Mouse (Mus musculus) forebrain, embryonic 12.5 days (tissue): ENCODE measurements around the gene Epha7. TPM values are rescaled to one million over a fixed set of nuclear protein-coding genes. Genes with fewer than 3 reads are reported as not detected.

Source experiments
- ATAC-seq: fragments of 200-750 bp; cut with Nextera tagmentation; 2 replicates; pipeline ENCODE4 v1.8.0; 2017; ENCODE audit warnings: moderate TSS enrichment; ENCODE audit not compliant: low FRiP score
- H3K27ac ChIP-seq: fragments of 300-500 bp; sonication (generic); 2 replicates; pipeline ENCODE4 v1.5.1; 2016; ENCODE audit warnings: mild to moderate bottlenecking
- H3K27me3 ChIP-seq: fragments of 300-500 bp; sonication (generic); 2 replicates; pipeline ENCODE4 v1.6.1; 2016; ENCODE audit warnings: mild to moderate bottlenecking
- H3K36me3 ChIP-seq: fragments of 300-500 bp; sonication (generic); replicated peaks from 2 replicates; pipeline ENCODE4 v1.6.1; 2016; ENCODE audit warnings: mild to moderate bottlenecking
- H3K4me1 ChIP-seq: fragments of 300-500 bp; sonication (generic); 2 replicates; pipeline ENCODE4 v1.6.1; 2016
- H3K4me2 ChIP-seq: fragments of 300-500 bp; sonication (generic); 2 replicates; pipeline ENCODE4 v1.6.1; 2016; ENCODE audit warnings: mild to moderate bottlenecking, moderate library complexity
- H3K4me3 ChIP-seq: fragments of 300-500 bp; sonication (generic); replicated peaks from 2 replicates; pipeline ENCODE4 v1.5.1; 2016; ENCODE audit warnings: mild to moderate bottlenecking
- H3K9ac ChIP-seq: fragments of 300-500 bp; sonication (generic); 2 replicates; pipeline ENCODE4 v1.6.1; 2016; ENCODE audit warnings: mild to moderate bottlenecking
- H3K9me3 ChIP-seq: fragments of 300-500 bp; sonication (generic); 2 replicates; pipeline ENCODE4 v1.6.1; 2016
- WGBS: fragments of 180-500 bp; shearing (Covaris S2); methylation state at CpG from one replicate; pipeline ENCODE4 v1.1.7; 2016; 5-methylcytosine and 5-hydroxymethylcytosine counted together
- polyA plus RNA-seq: library from polyadenylated mRNA; unstranded; fragments of >200 nt; fragmentation: Nextera tagmentation; extraction: Ambion mirVana; gene quantifications from 2 replicates; pipeline ENCODE4 v1.2.1, GENCODE M21; 2016

The Epha7 gene
- polyA plus RNA-seq = 42.9 and 53.9 TPM in 2 replicates

DNA sequence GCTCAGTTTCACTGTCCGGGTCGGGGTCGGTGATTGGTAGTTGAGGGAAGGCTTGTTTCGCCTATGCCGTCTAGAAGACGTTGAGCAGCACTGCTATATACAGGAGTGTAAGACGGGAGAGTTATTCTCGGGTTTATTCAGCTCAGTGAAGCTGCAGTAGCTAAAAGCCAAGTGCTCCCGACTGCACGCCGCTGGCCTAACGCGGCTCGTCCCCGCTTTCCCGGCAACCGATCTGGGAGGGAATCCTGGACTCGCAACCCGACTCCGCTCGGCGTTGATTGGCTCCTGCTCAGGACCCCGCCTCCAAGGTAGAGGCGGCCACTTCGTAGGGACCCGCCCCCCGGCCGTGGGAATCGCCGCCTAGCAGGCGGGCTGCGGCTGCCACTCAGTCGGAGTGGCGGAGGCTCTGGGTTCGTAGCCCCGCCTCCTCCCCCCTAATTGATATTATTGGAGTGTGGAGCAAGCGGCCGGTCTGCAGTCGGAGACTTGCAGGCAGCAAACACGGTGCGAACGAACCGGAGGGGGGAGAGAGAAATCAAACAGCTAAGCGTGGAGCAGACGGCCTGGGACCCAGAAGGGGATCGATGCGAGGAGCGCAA, at the start of gene Epha7:
Epha7 (plus strand) TSS at position 441 of the 599 bp plus-strand sequence.
- Histone ChIP-seq H3K27ac (peak within 1 kb of the TSS; percentile 95), H3K9ac (peak within 1 kb of the TSS; percentile 87), H3K4me3 (peak within 1 kb of the TSS; percentile 78), H3K36me3 (no peaks in the 10 kb centered on the region), H3K27me3 (no peaks in the 10 kb centered on the region), H3K9me3 (no peaks in the 10 kb centered on the region), H3K4me1 (no peaks in the 10 kb centered on the region; the same call in 1 of the 2 replicates), H3K4me2 (peak within 1 kb of the TSS; percentile 73)
- 0% methylated on average over 48 of the region's 48 CpGs for WGBS
- ATAC-seq = peak; percentile 97

- 49% methylated on average over 3 of the region's 3 CpGs for WGBS
- no peak overlapping the region for H3K4me2 ChIP-seq
- ATAC-seq = no peak
These were observed 29.0 kb upstream of the Epha7 start for GRCm38 (mm10) chr4:28783961-28784360.

GRCm38 (mm10) chr4:28808800-28809199, 4.1 kb upstream of the Epha7 start:
- Histone ChIP-seq H3K4me1 (no peaks in the 10 kb centered on the region), H3K27me3 (no peaks in the 10 kb centered on the region), H3K27ac (no peak overlapping the region), H3K4me3 (no peak overlapping the region), H3K9me3 (no peaks in the 10 kb centered on the region), H3K9ac (no peak overlapping the region), H3K36me3 (no peaks in the 10 kb centered on the region), H3K4me2 (no peak overlapping the region)
- ATAC-seq = no peak

More at GRCm38 (mm10) chr4:28783961-28784360, 29.0 kb upstream of the Epha7 start:
- 0 out of 2 replicates have a peak, but pooled peaks cover 4% of the 10 kb centered on the region for H3K4me1 ChIP-seq
- no peak overlapping the region for H3K4me3 ChIP-seq
- H3K27me3 ChIP-seq = no peaks in the 10 kb centered on the region
- no peak overlapping the region for H3K9ac ChIP-seq
- no peaks in the 10 kb centered on the region for H3K9me3 ChIP-seq
- no peaks in the 10 kb centered on the region for H3K36me3 ChIP-seq
- H3K27ac ChIP-seq = no peak overlapping the region

DNA sequence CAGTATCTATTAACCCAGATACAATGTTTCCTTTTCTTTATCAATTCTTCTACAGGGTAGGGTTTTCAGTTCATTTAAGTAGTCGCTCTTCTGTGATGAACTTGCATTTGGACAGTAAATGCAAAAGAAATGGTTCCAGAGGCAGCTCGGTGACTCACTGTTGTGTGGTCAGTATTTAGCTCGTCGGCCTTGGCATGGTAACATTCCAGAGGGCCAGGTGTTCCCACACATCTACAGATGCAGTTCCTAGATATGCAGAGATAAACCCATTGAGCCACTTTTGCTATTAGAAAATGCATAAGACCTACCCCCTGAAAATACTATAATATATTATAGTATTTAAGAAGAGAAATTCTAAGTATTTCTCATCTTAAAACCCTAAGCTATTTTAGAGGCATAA, 3.2 kb upstream of the Epha7 start:
- H3K9ac ChIP-seq = no peak overlapping the region
- no peaks in the 10 kb centered on the region for H3K27me3 ChIP-seq
- no peaks in the 10 kb centered on the region for H3K36me3 ChIP-seq
- 82% methylated on average over 4 of the region's 4 CpGs for WGBS
- H3K9me3 ChIP-seq = no peaks in the 10 kb centered on the region
- no peak overlapping the region for H3K4me3 ChIP-seq
- H3K4me2 ChIP-seq = no peak overlapping the region
- ATAC-seq = no peak
- H3K27ac ChIP-seq = no peak overlapping the region
- H3K4me1 ChIP-seq = no peaks in the 10 kb centered on the region; the same call in 1 of the 2 replicates

GRCm38 (mm10) chr4:28813551-28814475, 882 bp downstream of the Epha7 start:
- Histone ChIP-seq H3K27me3 (no peaks in the 10 kb centered on the region), H3K27ac (peak overlapping the region; percentile 95), H3K4me1 (no peaks in the 10 kb centered on the region; the same call in 1 of the 2 replicates), H3K4me3 (peak overlapping the region; percentile 78), H3K9ac (peak overlapping the region; percentile 87), H3K9me3 (no peaks in the 10 kb centered on the region), H3K4me2 (peak overlapping the region; percentile 73), H3K36me3 (no peaks in the 10 kb centered on the region)
- WGBS = under 1% methylated on average over 60 of the region's 94 CpGs
- ATAC-seq = peak; percentile 53

DNA sequence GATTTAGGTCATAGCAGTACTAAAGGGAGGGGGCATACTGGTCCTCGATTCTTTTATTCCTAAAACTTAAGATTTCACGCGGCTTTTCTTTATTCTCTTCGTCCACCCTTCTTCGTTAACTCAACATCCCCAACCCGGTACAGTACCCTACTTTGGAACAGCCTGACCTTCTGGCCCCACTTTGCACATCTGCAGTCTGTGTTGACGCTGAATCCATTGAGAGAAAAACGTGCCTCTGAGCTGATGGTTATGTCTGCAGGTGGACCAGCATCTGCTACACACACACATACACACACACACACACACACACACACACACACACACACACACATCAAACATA, 1.5 kb downstream of the Epha7 start:
- H3K4me3 ChIP-seq = peak overlapping the region; percentile 78

DNA sequence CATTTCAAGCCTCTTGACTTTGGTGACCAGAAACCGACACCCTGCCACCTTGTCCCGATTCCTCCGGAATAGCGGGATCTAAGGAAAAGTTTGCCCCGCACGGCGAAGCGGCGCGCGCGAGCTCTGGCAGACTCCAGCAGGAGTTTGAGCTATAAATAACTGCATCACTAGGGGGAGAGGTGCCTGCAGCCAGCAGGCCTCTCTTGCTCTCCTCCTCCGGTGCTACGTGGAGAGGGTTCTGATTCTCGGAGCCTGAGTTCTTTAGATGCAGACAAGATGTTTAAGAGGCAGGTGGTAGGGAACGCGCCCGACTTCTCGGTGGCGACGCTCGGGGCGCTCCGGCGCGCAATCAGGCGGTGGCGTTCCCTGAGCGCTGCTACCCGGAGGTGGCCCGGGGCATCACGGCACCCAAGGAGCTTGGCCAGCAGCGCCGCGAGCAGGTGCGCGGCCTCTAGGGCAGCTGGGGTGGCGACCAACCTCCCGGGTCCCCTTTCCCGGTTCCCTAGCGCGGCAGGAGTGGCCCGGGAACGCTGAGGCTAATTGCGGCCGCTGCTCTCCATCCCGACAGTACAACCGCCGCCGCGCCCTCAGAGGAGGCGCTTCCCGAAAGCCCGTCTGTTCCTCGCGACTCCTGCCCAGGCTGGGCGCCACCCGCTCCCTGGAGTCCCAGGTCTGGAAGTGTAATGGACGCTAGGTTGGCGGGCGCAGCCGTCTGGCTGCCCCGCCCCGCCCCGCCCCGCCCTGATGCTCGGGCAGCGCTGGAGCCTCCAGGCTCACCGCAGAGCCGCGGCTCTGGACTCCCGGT, 2.1 kb downstream of the Epha7 start:
- Histone ChIP-seq H3K9me3 (no peaks in the 10 kb centered on the region), H3K27me3 (no peaks in the 10 kb centered on the region), H3K36me3 (no peaks in the 10 kb centered on the region), H3K9ac (peak overlapping the region; percentile 87), H3K27ac (peak overlapping the region; percentile 95), H3K4me2 (peak overlapping the region; percentile 73), H3K4me3 (peak overlapping the region; percentile 78), H3K4me1 (no peaks in the 10 kb centered on the region; the same call in 1 of the 2 replicates)
- peak; percentile 45 for ATAC-seq
- WGBS = under 1% methylated on average over 71 of the region's 72 CpGs

More for the DNA sequence above, 1.5 kb downstream of the Epha7 start:
- no peaks in the 10 kb centered on the region for H3K27me3 ChIP-seq
- peak overlapping the region; percentile 87 for H3K9ac ChIP-seq
- no peaks in the 10 kb centered on the region for H3K36me3 ChIP-seq
- H3K4me2 ChIP-seq = peak overlapping the region; percentile 73
- no peaks in the 10 kb centered on the region; the same call in 1 of the 2 replicates for H3K4me1 ChIP-seq
- ATAC-seq = no peak
- no peaks in the 10 kb centered on the region for H3K9me3 ChIP-seq
- peak overlapping the region; percentile 95 for H3K27ac ChIP-seq
- 0% methylated on average over 8 of the region's 8 CpGs for WGBS

DNA sequence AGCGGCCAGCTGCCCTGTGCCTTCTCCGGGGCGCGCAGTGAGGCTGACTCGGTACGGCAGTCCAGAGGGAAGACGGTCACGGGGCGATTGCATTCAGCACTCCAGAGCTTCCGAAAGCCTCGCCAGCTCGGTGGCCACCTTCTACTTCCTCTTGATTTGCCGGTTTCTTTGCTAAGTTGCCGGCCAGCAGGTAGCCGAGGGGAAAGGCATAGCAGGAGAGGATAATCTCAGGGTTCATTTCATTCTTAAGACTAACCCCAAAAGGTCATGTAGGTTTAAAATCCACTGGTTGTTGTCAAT, 2.6 kb downstream of the Epha7 start:
- under 1% methylated on average over 15 of the region's 15 CpGs for WGBS
- peak overlapping the region; percentile 95 for H3K27ac ChIP-seq
- no peak for ATAC-seq

DNA sequence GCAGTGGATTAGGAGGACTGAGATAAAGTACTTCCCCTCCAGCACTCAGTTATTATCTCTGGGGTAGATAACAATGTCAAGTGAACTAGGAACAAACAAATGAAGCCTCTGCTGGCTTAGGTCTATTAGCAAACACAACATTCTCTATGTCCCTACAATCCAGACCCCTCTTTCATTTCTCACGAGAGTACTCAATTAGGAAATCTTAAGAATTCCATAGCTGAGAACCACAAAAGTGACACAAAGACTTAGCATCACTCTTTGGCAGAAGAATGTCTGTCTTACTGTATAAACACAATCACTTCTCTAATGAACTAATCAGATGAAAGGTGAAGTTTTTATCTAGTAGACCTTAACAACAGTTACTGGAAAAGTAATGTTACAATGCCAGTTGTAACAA, 10.7 kb downstream of the Epha7 start:
- no peak for ATAC-seq
- no peak overlapping the region for H3K9ac ChIP-seq
- no peak overlapping the region for H3K4me3 ChIP-seq
- H3K4me2 ChIP-seq = no peak overlapping the region
- no peaks in the 10 kb centered on the region for H3K27me3 ChIP-seq
- H3K36me3 ChIP-seq = peaks cover 6% of the 10 kb centered on the region
- 0 out of 2 replicates have a peak, but pooled peaks cover 2% of the 10 kb centered on the region for H3K4me1 ChIP-seq
- H3K9me3 ChIP-seq = no peaks in the 10 kb centered on the region
- H3K27ac ChIP-seq = no peak overlapping the region
- WGBS = 16% methylated on average over 1 of the region's 1 CpGs

More for the DNA sequence above, 2.6 kb downstream of the Epha7 start:
- Histone ChIP-seq H3K9me3 (no peaks in the 10 kb centered on the region), H3K9ac (peak overlapping the region; percentile 87), H3K4me1 (no peaks in the 10 kb centered on the region; the same call in 1 of the 2 replicates), H3K4me2 (peak overlapping the region; percentile 73), H3K4me3 (peak overlapping the region; percentile 78), H3K36me3 (no peaks in the 10 kb centered on the region), H3K27me3 (no peaks in the 10 kb centered on the region)

DNA sequence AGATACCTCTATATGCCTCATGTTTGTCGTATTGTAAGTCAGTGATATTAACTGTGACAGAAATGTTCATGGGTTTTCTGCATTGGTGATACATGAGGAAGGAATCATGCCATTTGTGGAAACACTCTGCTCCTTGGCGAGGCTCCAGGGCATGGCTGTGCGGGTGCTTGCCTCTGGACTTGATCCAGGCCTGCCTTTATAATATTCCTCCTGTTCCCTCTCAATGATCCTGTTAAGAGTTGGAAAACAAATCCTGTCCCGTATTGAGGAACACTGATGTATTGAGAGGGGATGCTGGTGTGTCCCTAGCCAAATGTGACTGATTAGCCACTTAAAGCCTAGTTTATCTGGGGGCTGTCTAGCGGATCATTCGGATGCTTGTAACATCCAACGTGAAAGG, 11.7 kb downstream of the Epha7 start:
- WGBS = 54% methylated on average over 7 of the region's 7 CpGs
- Histone ChIP-seq H3K9ac (no peak overlapping the region), H3K36me3 (peaks cover 6% of the 10 kb centered on the region)

GRCm38 (mm10) chr4:28837669-28838068, 24.7 kb downstream of the Epha7 start:
- no peaks in the 10 kb centered on the region for H3K9me3 ChIP-seq
- no peak for ATAC-seq
- WGBS = 90% methylated on average over 3 of the region's 3 CpGs
- no peak overlapping the region for H3K4me2 ChIP-seq
- H3K9ac ChIP-seq = no peak overlapping the region
- H3K4me3 ChIP-seq = no peak overlapping the region
- H3K36me3 ChIP-seq = no peaks in the 10 kb centered on the region
- no peaks in the 10 kb centered on the region; the same call in 1 of the 2 replicates for H3K4me1 ChIP-seq
- H3K27me3 ChIP-seq = no peaks in the 10 kb centered on the region
- H3K27ac ChIP-seq = no peak overlapping the region

More for the DNA sequence above, 11.7 kb downstream of the Epha7 start:
- Histone ChIP-seq H3K27ac (no peak overlapping the region), H3K4me1 (0 out of 2 replicates have a peak, but pooled peaks cover 2% of the 10 kb centered on the region), H3K4me3 (no peak overlapping the region), H3K4me2 (no peak overlapping the region), H3K27me3 (no peaks in the 10 kb centered on the region), H3K9me3 (no peaks in the 10 kb centered on the region)
- no peak for ATAC-seq

DNA sequence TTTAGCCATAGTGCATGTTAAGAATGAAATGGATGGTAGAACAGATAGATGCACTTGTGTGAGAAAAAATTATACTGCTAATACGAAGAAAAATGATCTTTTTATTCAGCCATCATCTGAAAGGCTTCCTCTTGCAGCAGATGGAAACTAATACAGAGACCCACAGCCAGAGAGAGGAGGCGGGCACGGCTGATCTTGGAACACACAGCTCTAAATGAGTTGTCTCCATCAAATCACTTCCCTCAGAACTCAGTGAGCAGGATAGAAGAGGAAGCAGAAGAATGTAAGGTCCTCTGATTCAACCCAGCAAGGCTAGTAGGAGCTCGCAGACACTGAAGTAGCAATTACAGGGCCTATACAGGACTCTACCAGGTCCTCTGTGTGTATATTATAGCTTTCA, 33.4 kb downstream of the Epha7 start:
- 89% methylated on average over 4 of the region's 4 CpGs for whole genome bisulfite sequencing

More for the DNA sequence above, 33.4 kb downstream of the Epha7 start:
- H3K9ac ChIP-seq = no peak overlapping the region
- no peaks in the 10 kb centered on the region for H3K9me3 ChIP-seq
- H3K27ac ChIP-seq = no peak overlapping the region
- no peak for ATAC-seq
- no peak overlapping the region for H3K4me3 ChIP-seq
- H3K4me1 ChIP-seq = no peaks in the 10 kb centered on the region
- H3K27me3 ChIP-seq = no peaks in the 10 kb centered on the region
- no peak overlapping the region for H3K4me2 ChIP-seq
- no peaks in the 10 kb centered on the region for H3K36me3 ChIP-seq
